Mouse (Mus musculus) stomach, postnatal 0 days (tissue): Measurements from ENCODE around the gene Vrk3. TPM values are rescaled to one million over a fixed set of nuclear protein-coding genes. Genes with fewer than 3 reads are reported as not detected.
"Not testable (repeated sequence)": the region's sequence is repeated elsewhere in the genome, so short reads cannot be mapped to it uniquely, and the experiment has no call there.

ENCODE experiments used
- ATAC-seq: fragments of 200-750 bp; cut with Nextera tagmentation; 2 replicates; pipeline ENCODE4 v1.8.0; 2017; ENCODE audit not compliant: low FRiP score, low TSS enrichment
- DNase-seq: peaks from one replicate; pipeline ENCODE4 v3.0.0-alpha.2; 2016; ENCODE audit warnings: low spot score
- H3K27ac ChIP-seq: fragments of 300-500 bp; sonication (generic); replicated peaks from 2 replicates; pipeline ENCODE4 v1.5.1; 2014; ENCODE audit warnings: mild to moderate bottlenecking, control low read depth
- H3K27me3 ChIP-seq: fragments of 300-500 bp; sonication (generic); 2 replicates; pipeline ENCODE4 v1.6.1; 2014; ENCODE audit warnings: low read length; ENCODE audit not compliant: control insufficient read depth, insufficient read depth
- H3K36me3 ChIP-seq: fragments of 300-500 bp; sonication (generic); 2 replicates; pipeline ENCODE4 v1.6.1; 2014; ENCODE audit warnings: low read length, mixed read lengths; ENCODE audit not compliant: control insufficient read depth, insufficient read depth
- H3K4me1 ChIP-seq: fragments of 300-500 bp; sonication (generic); replicated peaks from 2 replicates; pipeline ENCODE4 v1.6.1; 2014; ENCODE audit warnings: antibody characterized with exemption; ENCODE audit not compliant: control insufficient read depth, insufficient read depth
- H3K4me2 ChIP-seq: fragments of 300-500 bp; sonication (generic); replicated peaks from 2 replicates; pipeline ENCODE4 v1.6.1; 2014; ENCODE audit warnings: low read depth, mild to moderate bottlenecking, control low read depth, moderate library complexity
- H3K4me3 ChIP-seq: fragments of 300-500 bp; sonication (generic); 2 replicates; pipeline ENCODE4 v1.5.1; 2014; ENCODE audit warnings: low read depth, low read length, control low read depth
- H3K9ac ChIP-seq: fragments of 300-500 bp; sonication (generic); 2 replicates; pipeline ENCODE4 v1.6.1; 2014; ENCODE audit warnings: mild to moderate bottlenecking, low read length, control low read depth, mixed read lengths
- H3K9me3 ChIP-seq: fragments of 300-500 bp; sonication (generic); 2 replicates; pipeline ENCODE4 v1.6.1; 2016; ENCODE audit warnings: low read length; ENCODE audit not compliant: control insufficient read depth
- CTCF ChIP-seq: IDR thresholded peaks from 2 replicates; pipeline ENCODE4 v1.5.1; 2016; ENCODE audit warnings: antibody characterized with exemption, low read depth, mild to moderate bottlenecking, moderate library complexity
- EP300 ChIP-seq: optimal IDR thresholded peaks from 2 replicates; pipeline ENCODE3; 2016; ENCODE audit warnings: antibody characterized with exemption
- WGBS: fragments of 180-500 bp; shearing (Covaris S2); extraction: QIAGEN DNeasy Blood & Tissue Kit; methylation state at CpG from one replicate; pipeline ENCODE4 v1.1.7; 2014; 5-methylcytosine and 5-hydroxymethylcytosine counted together
- polyA plus RNA-seq: library from polyadenylated mRNA; unstranded; fragments of >200 nt; fragmentation: Nextera tagmentation; extraction: Ambion mirVana; gene quantifications from 2 replicates; pipeline ENCODE4 v1.2.1, GENCODE M21; 2015

Vrk3 gene
- polyA plus RNA-seq, 1 experiment from 2014 or later: 21.7 TPM

- Histone ChIP-seq H3K4me1 (no peaks in the 10 kb centered on the region; the same call in 1 of the 2 replicates), H3K4me3 (peak overlapping the region; percentile 31), H3K9ac (peak overlapping the region; percentile 47), H3K27me3 (no peaks in the 10 kb centered on the region), H3K9me3 (no peaks in the 10 kb centered on the region), H3K4me2 (peak overlapping the region; percentile 70), H3K27ac (no peak overlapping the region), H3K36me3 (no peaks in the 10 kb centered on the region)
- DNase-seq (peak; percentile 80), ATAC-seq (peak; percentile 45)
- WGBS: under 1% methylated on average over 18 of the region's 18 CpGs
- TF ChIP-seq CTCF (peak; percentile 86), EP300 (no peak)
These were observed 3.1 kb upstream of the Vrk3 start for GRCm38 (mm10) chr7:44745076-44745475.

GRCm38 (mm10) chr7:44747115-44747514 lies 1.1 kb upstream of the Vrk3 start:
- 69% methylated on average over 4 of the region's 4 CpGs for WGBS
- no peak for TF ChIP-seq EP300
- ATAC-seq: no peak

GRCm38 (mm10) chr7:44750950-44751349 lies 2.7 kb downstream of the Vrk3 start, which contains the start of gene Zfp473:
TSS of gene Zfp473 (minus strand) at chr7:44751050.
- not testable (repeated sequence) for H3K9me3 ChIP-seq, H3K4me2 ChIP-seq, H3K27me3 ChIP-seq, H3K4me1 ChIP-seq, ATAC-seq, H3K9ac ChIP-seq, H3K27ac ChIP-seq, H3K4me3 ChIP-seq, DNase-seq
- H3K36me3 ChIP-seq: peaks cover 19% of the 10 kb centered on the region
- WGBS: 90% methylated on average over 1 of the region's 1 CpGs

More at GRCm38 (mm10) chr7:44747115-44747514, 1.1 kb upstream of the Vrk3 start:
- H3K9me3 ChIP-seq: no peaks in the 10 kb centered on the region
- no peaks in the 10 kb centered on the region; the same call in 1 of the 2 replicates for H3K4me1 ChIP-seq
- no peak overlapping the region for H3K27ac ChIP-seq
- no peaks in the 10 kb centered on the region for H3K27me3 ChIP-seq
- H3K9ac ChIP-seq: no peak overlapping the region
- no peak for DNase-seq
- H3K4me3 ChIP-seq: no peak overlapping the region
- H3K4me2 ChIP-seq: 0 out of 2 replicates have a peak overlapping the region, but pooled peaks have one; percentile 60
- H3K36me3 ChIP-seq: no peaks in the 10 kb centered on the region

GRCm38 (mm10) chr7:44757164-44757563 lies 9.0 kb downstream of the Vrk3 start:
- H3K4me2 ChIP-seq: no peak overlapping the region
- H3K4me1 ChIP-seq: no peaks in the 10 kb centered on the region
- WGBS: 80% methylated on average over 2 of the region's 2 CpGs
- TF ChIP-seq EP300 (no peak), CTCF (no peak)
- peaks cover 40% of the 10 kb centered on the region for H3K36me3 ChIP-seq
- no peaks in the 10 kb centered on the region for H3K27me3 ChIP-seq
- H3K27ac ChIP-seq: no peak overlapping the region
- H3K9ac ChIP-seq: no peak overlapping the region
- no peak for ATAC-seq
- DNase-seq: no peak
- H3K4me3 ChIP-seq: no peak overlapping the region
- H3K9me3 ChIP-seq: no peaks in the 10 kb centered on the region

GRCm38 (mm10) chr7:44760366-44760765 lies 12.2 kb downstream of the Vrk3 start:
- Histone ChIP-seq H3K4me2 (no peak overlapping the region), H3K4me1 (no peaks in the 10 kb centered on the region), H3K4me3 (no peak overlapping the region), H3K9ac (no peak overlapping the region), H3K27me3 (no peaks in the 10 kb centered on the region), H3K36me3 (peaks cover 33% of the 10 kb centered on the region; the same call in 1 of the 2 replicates), H3K27ac (no peak overlapping the region), H3K9me3 (no peaks in the 10 kb centered on the region)
- TF ChIP-seq CTCF (no peak), EP300 (no peak)
- ATAC-seq: no peak
- no peak for DNase-seq

- H3K27ac ChIP-seq: no peak overlapping the region
- TF ChIP-seq EP300 (no peak), CTCF (no peak)
- H3K4me2 ChIP-seq: no peak overlapping the region
- ATAC-seq: no peak
- no peak overlapping the region for H3K4me3 ChIP-seq
- no peaks in the 10 kb centered on the region for H3K4me1 ChIP-seq
- no peaks in the 10 kb centered on the region for H3K9me3 ChIP-seq
- WGBS: 86% methylated on average over 5 of the region's 5 CpGs
- no peaks in the 10 kb centered on the region for H3K27me3 ChIP-seq
- no peak for DNase-seq
- no peak overlapping the region for H3K9ac ChIP-seq
- peaks cover 22% of the 10 kb centered on the region for H3K36me3 ChIP-seq
These were observed 19.9 kb downstream of the Vrk3 start for GRCm38 (mm10) chr7:44768129-44768528.
